Mouse (Mus musculus): ENCODE measurements around the gene Gm34653.
A peak's percentile ranks its signal among the peaks of the same experiment; 100 is the strongest.
"Not testable (repeated sequence)": the region's sequence is repeated elsewhere in the genome, so short reads cannot be mapped to it uniquely, and the experiment has no call there.

Gene Gm34653

DNA sequence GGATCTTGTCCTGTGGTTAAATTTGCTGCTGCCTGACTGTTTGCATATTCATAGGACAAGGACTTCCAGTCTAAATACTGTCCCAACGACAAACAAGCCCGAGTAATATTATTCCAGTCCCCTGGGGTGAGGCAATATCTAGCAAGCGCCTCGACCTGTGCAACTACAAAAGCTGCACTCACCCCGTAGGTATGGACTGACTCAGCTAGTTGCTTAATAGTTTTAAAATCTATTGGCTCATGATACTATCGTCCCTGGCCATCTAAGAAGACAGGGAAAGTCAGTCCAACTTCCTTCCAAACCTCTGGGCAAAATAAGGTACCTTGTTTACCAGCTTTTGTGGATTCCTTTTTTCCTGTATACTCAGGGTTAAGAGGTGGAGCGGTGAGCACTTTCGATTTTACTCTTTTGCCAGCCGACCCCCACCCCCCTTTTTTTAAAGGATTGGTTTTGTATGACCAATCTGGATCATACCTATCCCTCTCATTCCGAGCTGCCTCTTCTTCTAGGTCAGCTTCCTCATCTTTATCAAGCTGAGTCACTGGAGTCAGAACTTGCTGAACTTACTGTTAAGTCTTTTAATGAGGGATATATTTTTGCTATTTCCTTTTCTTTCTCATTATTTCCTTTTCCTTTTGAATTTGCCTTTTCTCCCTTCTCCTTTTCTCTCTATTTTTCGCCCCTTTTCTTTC lies at the start of gene Gm34653:
Gm34653 (plus strand) TSS at position 242 of the 692 bp plus-strand sequence.
- not testable (repeated sequence) for DNase-seq

DNA sequence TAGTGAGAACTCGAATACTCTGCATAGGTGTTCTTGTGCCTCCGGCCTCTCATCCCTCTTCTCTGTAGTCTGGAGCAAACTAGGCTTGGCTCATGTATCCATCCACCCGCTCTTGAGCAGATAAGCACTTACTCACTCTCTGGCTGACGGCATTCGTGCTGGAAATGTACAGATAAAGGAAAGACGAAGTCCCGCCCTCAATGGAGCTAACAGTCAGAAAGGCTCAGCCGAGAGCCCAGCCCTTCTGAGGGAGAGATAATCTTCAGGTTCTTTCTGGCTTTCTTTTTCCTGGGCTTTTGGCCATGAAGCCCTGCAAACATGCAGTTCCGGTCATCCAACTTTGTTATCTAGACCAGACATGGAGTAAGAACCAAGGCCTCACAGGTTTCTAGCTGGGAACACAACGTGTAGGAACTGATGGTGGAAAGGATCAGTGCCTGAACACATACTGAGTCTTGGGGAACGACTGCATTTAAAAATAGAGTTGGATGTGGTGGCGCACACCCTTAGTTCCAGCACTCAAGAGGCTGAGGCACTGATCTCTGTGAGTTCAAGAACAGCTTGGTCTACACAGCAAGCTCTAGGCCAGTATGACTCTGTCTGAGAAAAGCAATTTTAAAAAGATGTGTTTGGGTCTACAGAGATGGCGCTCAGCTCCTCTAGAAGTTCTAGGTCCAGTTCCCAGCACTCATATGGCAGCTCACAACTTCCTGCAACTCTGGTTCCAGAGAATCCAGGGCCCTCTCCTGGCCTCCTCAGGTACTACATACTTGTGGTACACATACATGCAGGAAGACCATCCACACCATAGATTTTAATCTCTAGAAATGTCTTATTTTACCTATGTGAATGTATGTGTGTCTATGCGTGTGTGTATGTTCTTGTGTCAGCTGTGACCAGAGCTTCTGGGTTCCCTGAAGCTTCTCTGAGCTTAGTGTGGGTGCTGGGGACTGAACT lies 49.5 kb upstream of the Gm34653 start:
- DNase-seq: no peak

DNA sequence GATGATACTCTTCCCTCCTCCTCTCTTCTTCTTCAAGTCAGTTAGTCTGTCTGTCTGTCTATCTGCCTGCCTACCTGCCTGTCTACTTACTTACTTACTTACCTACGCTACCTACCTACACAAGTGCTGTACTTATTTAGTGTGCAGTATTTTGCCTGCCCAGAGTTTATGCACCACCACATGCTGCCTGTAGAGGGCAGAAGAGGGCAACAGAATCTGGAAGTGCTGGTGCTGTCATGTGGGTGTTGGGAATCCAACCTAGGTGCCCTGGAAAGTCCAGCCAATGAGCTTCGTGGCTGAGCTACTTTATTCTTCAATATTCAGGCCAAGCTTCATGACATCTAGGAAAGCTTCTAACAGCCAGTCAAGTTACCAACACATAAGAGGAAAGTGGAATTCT lies 48.7 kb upstream of the Gm34653 start:
- DNase-seq: peak; percentile 72

DNA sequence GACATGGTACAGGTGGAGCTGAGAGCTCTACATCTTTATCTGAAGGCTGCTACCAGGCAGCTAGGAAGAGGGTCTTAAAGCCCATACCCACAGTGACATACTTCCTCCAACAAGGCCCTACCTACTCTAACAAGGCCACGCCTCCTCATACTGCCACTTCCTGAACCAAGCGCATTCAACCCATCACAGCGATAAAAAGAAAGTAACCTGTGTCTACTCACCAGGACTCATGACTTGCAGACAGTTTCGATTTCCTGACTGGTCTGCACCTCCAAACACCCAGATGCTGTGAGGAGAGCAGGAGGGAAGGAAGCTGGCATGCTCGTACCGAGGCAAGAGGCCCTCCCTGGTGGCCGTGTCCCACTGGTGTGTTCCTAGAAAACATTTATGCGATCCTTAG lies 42.5 kb upstream of the Gm34653 start:
- no peak for DNase-seq

DNA sequence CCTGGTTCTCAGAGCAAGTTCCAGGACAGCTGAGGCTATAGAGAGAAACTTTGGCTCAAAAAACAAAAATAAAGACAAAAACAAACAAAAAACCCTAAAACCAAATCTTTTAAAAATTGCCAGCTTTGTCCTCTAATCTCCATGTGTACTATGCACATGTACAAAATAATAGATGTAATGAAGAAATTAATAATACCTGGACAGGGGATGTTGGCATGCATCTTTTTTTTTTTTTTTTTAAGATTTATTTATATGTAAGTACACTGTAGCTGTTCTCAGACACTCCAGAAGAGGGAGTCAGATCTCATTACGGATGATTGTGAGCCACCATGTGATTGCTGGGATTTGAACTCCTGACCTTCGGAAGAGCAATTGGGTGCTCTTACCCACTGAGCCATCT lies 40.3 kb upstream of the Gm34653 start:
- not testable (repeated sequence) for DNase-seq

DNA sequence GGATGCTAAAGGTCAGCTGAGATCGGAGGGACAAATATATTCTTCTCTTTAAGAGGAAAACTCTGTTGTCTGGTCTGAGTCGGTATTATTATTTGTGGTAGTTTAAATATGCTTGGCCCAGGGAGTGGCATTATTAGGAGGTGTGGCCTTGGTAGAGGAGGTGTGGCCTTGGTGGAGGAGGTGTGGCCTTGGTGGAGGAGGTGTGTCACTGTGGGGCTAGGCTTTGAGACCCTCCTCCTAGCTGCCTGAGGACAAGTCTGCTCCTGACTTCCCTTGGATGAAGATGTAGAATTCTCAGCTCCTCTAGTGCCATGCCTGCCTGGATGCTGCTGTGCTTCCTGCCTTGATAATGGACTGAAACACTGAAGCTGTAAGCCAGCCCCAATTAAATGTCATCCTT lies 38.3 kb upstream of the Gm34653 start:
- DNase-seq: no peak

DNA sequence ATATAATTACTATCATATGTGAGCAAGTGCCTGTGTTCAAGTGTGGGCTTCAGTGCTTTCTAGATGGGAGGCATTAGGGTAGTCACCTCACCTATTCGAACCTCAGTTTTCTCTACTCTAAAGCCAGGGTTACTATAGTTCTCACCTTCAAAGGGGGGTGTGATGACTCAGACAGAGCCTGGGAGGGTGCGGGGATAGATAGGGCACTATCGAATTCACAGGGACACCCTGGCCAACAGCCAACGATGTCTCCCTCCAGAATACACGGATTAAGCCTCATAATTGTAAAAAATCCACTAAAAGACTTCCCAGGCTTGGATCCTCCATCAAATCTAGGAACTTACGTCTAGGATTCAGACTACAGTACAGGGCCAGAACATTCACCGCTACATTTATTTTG lies 37.4 kb upstream of the Gm34653 start:
- DNase-seq: no peak

DNA sequence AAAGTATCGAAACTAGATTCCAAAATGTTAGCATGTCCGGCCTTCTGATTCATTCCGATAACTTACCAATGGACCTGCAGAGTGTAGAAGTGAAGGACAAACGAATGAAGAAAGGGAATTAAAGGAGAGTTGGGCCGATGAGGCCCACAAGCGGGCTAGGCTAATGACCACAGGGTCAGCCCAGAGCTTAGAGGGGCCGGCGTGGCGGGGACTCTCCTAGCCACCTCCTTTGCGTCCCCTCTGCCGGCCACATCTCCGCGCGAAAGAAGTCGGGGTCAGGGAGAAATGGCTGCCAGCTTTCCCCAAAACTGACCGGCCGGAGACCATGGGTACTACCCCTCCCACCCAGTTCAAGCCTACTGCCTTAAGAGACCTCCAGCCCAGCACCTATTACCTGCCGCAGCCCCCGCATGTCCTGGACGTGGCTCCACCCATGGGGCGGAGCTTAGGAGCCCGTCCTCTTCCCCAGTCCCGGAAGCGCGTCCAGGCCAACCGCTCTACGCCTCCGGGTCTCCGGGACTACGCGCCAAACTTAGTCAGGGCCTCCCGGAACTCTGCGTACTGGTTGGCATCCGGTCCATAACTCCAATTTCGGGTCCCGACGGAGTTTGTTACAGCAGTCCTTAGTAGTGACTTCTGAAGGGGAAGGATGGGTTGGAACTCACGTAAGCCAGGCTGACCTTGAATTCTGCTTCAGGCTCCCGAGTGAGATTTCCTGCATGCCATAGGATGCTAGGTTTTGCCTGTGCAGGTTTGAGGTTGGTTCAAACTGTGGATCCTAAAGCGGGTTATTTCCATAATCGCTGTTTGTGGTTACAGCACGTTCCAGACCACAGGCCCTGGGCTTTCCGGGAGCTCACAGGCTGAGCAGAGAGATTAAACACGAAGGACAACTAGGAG lies 33.2 kb upstream of the Gm34653 start, which contains the start of gene Rabepk:
Rabepk (minus strand) TSS at position 556 of the 900 bp plus-strand sequence.
- DNase-seq: peak; percentile 88

DNA sequence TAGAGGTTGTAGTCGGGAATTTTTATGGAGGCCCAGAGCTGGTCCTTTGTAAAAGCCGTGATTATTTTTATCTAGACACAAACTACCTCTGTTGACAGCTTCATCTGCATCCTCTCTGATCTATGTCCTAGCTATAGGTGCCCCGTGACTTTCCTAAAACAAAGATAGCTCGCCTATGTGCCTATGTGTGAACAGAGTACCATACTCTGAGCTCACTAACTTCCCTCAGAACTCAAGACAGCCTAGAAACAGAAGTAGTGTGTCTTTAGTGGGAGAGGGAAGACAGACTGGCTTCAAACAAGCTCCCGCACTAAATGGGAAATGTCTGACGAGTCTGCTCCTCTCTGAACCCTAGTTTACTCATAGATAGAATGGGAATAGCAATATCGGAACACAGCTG lies 32.4 kb upstream of the Gm34653 start:
- no peak for DNase-seq

DNA sequence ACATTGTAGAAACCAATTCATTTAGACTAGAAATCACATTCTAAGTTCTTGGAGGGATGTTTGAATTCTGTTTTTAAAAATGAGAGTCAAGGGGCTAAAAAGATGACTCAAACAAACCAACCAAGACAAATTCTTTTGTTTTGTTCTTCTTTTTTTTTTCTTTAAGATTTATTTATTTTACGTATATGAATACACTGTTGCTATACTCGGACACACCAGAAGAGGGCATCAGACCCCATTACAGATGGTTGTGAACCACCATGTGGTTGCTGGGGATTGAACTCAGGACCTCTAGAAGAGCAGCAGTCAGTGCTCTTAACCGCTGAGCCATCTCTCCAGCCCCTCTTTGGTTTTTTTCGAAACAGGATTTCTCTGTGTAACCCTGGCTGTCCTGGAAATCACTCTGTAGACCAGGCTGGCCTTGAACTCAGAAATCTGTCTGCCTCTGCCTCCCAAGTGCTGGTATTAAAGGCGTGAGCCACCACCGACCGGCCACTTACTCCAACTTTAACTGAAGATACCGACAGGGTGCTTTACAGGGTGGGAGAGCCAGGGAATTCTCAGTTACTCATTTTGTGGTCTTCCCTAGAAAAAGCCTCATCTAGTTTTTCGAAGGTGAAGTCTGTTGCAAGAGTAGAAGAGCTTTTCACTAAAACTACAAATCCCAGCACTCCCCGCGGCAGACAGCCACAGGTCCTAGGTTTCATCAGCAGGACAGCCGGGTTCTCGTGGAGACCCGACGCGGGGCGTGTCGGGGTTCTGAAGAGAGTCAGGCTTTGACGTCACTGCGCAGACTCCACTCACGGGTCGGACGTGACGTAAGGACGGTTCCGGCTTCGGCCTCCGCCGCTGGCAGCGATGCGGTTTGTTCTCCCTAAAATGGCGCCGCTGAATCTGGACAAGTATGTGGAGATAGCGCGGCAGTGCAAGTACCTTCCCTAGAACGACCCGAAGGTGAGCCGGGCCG lies 31.0 kb upstream of the Gm34653 start:
- DNase-seq: peak; percentile 99

DNA sequence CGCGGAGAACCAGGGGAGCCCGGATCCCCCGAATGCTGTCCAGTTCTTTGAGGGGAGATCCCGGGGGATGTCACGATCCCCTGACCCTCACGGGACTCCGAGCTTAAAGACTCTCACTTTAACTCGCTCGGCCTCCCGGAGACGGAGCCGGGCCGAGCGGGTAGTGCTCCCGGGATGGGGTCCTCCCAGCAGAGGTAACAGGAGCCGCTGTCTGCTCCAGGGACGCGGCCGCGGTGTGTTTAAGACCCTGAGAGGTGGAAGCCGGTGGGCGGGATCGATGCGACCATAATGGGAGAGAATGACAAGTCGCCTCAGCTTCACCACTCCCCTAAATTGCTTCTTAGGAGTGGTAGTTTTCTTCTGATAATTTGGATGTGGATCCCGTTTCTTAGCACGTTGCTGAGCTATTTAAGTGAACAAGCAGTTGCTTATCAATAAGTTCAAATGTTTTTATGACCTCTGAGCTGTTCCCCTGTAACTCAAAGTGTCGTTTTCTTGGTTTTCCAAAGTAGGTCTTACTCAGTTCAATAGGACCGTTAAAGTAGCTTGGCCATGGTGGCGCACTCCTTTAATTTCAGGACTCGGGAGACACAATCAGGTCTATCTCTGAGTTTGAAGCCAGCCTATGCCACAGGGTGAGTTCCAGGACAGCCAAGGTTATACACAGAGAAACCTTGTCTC lies 30.1 kb upstream of the Gm34653 start:
- DNase-seq: peak; percentile 46

DNA sequence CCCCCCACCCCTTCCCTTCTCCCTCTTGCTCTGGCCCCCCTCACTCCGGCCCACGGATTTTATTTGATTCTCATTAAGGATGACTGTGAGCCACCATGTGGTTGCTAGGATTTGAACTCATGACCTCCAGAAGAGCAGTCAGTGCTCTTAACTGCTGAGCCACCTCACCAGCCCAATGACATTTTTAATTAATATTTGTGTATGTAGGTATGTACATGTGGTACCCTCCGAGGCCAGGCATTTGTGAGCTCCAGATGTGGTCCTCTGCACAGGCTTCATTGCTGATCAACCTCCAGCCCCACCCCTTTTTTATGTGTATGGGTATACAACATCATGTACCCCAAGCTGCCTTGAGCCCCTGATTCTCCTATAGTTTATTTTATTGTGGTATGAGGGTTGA lies 29.1 kb upstream of the Gm34653 start:
- DNase-seq: peak; percentile 22

DNA sequence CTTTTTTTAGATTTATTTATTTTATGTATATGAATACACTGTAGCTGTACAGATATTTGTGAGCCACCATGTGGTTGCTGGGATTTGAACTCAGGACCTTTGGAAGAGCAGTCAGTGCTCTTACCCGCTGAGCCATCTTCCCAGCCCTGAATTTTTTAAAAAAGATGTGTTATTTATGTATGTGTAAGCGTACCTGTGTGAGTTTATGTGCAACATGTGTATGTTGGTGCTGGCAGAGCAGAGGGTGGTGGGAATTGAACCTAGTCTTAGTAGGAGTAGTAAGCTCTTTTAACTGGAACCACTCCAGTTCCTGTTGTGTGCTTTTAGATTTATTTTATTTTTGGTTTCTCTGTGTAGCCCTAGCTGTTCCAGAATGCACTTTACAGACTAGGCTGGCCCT lies 28.6 kb upstream of the Gm34653 start:
- DNase-seq: no peak

DNA sequence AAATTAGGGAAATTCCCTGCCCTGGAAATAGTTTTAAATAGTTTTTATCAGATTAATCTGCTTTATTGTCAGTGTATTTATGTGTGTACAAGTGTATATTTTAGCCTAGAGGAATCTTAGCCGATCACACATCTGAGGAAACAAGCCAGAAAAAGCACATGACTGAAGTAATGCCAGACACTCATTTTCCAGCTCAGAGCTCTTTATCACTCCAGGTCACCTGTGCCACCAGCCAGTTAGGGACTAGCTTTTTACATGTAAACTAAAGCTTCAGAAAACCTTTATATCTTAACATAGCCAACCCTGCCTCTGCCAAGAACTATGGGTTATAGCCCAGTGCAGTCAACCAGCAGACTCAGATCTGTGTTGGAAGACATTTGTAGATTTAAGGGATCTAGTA lies 28.0 kb upstream of the Gm34653 start:
- DNase-seq: peak; percentile 66

DNA sequence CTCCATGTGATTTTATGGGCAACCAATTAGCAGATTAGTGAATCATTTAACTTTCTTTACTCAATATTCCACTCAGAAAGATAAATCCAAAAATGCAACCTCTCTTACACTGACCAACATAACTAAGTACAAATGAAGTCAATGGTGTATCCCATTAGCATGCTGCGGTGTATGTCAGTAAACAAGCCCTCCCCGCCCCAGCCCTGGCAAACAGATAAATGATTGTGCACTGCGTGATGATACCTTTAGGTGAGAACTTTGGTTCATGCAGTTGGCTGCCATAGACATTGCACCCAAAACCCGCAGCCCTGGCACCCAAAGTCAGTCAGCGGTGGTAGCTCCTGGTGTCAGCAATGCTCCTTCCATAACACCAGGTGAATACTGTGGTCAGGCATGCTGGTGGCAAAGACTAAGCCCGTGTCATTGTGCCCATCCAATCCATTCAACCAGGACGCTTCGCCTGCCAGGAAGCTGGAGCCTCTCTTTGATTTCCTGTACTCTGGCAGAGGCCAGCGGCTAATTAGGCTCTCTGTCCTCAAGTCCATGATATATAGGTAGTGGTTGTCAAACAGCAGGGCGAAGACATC lies 27.4 kb upstream of the Gm34653 start:
- DNase-seq: peak; percentile 21

DNA sequence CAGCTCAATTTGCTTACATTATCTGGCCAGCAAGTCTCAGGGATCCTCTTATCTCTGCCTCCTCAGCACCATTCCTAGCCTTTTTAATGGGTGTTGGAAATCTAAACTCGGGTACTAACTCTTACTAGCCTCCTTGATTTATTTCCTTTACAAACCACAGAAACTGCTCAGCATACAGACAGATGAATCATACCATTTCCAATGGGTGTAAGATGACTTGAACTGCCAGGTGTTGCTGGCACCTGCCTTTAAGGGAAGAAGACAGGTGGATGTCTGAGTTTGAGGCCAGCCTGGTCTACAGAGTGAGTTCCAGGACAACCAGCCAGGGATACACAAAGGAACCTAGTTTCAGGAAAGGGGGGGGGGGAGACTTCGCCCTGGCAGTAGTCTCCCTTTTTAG lies 24.8 kb upstream of the Gm34653 start:
- no peak for DNase-seq

DNA sequence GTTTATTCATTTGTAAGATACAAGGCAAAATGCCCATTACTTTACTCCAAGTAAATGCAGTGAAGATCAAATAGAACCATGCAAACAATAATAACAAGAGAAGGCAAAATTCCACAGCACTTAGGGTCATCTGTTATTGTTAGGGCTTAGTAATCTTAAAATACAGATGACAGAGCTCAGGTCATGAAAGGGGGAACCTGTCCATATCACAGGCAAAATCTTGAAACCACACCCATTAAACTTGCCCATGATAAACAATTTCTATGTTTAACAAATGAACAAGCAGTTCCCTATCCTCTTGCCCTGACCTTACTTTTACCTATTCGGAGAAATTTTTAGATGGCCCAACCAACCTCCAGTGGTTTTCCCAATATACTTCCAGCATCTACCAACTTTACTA lies 23.2 kb upstream of the Gm34653 start:
- DNase-seq: no peak

DNA sequence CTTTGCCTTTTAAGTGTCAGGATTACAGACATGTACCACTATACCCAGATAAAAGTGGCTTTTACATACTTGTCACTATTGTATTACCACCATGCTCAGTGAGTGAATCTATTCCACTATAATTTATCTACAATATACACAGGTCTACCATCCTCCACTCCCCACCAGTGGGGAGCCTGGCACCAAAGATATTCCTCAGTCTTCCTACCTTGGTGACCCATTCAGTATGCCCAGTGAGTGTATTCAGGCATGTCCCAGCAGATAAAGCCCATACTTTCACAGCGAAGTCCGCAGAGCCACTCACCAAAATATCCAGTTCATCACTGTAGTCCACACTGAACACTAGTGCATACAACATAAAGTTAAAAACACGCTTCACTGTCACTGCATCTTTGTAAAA lies 22.0 kb upstream of the Gm34653 start:
- no peak for DNase-seq

DNA sequence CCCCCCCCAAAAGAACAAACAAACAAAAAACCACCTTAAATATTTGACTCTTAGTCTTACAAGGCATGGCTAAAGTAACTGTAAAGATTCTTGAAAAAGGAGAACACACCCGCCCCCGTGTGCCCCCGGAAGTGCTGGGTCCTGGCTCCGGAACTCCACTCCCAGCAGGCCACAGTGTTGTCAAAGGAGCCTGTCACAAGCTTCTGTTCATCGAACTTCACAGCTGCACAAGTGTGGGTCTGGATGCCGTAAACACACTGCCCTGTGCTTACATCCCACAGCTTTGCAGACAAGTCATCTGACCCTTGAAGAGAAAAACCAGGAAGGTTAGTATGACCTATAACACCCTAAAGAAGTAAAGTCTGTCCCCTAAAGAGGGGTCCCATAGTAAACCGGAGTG lies 20.1 kb upstream of the Gm34653 start:
- no peak for DNase-seq

DNA sequence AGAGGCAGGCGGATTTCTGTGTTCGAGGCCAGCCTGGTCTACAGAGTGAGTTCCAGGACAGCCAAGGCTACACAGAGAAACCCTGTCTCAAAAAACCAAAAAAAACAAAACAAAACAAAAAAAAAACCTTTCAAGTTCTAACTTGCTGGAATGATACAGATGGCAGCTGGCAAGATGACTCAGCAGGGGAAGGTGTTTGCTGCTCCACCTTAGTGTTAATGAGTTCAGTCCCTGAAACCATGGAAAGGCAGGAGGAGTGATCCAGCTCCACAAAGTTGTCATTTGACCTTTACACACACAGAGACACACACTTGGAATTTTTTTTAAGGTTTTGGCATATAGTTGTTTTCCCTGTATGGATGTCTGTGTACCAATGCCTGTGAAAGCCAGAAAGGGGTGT lies 16.9 kb upstream of the Gm34653 start:
- DNase-seq: not testable (repeated sequence)

DNA sequence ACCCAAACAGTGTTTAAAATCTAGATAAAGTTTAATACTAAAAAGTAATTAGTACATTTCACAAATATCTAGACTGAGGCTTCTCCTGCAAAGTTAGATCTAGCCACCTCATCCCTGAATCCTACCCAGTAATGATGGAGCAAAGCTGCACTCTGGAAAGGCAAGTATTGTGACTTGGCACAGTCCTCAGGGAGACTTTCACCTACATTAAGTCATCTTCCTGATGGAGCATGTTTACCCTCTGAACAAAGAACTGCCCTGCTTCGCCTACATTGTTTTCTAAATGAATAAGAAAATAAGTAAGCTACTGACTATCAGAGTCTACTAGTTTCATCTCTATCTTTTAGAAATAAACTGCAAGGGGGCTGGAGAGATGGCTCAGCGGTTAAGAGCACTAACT lies 14.3 kb upstream of the Gm34653 start:
- DNase-seq: no peak
